Mouse (Mus musculus): ENCODE results near the gene St8sia4. TPM values are rescaled to one million over a fixed set of nuclear protein-coding genes. Genes with fewer than 3 reads are reported as not detected.

Gene St8sia4
- not detected in 2 replicates for polyA plus RNA-seq (2012; ENCODE audit: insufficient read depth, insufficient read length, low replicate concordance, missing spikeins)

GRCm38 (mm10) chr1:95667435-95668252 is at the start of gene St8sia4:
St8sia4 (minus strand) TSS chr1:95667571.
- H3K27ac ChIP-seq (ENCODE audit: insufficient read depth, low read depth, low read length), result peak within 1 kb of the TSS; percentile 80
- TF ChIP-seq CTCF (IDR thresholded peaks at IDR 0.05; ENCODE audit: insufficient read depth, low read depth, low read length), result 0 out of 2 replicates have a peak, but pooled peaks have one; percentile 13
- TF ChIP-seq POLR2A (IDR thresholded peaks at IDR 0.05; ENCODE audit: insufficient read depth, low read depth, low read length), result peak; percentile 72
- peak within 1 kb of the TSS; percentile 85 for H3K4me3 ChIP-seq (ENCODE audit: insufficient read depth, low read depth, low read length)
- H3K4me1 ChIP-seq (ENCODE audit: control insufficient read depth, insufficient read depth, low read length), result peaks cover 5% of the 10 kb centered on the region
- WGBS, result under 1% methylated on average over 52 of the region's 52 CpGs

- H3K4me3 ChIP-seq (ENCODE audit: insufficient read depth, low read depth, low read length), result no peak overlapping the region
- no peak for TF ChIP-seq POLR2A (IDR thresholded peaks at IDR 0.05; ENCODE audit: insufficient read depth, low read depth, low read length)
- no peak for TF ChIP-seq CTCF (IDR thresholded peaks at IDR 0.05; ENCODE audit: insufficient read depth, low read depth, low read length)
- 85% methylated on average over 3 of the region's 3 CpGs for WGBS
- H3K27ac ChIP-seq (ENCODE audit: insufficient read depth, low read depth, low read length), result no peak overlapping the region
- H3K4me1 ChIP-seq (ENCODE audit: control insufficient read depth, insufficient read depth, low read length), result no peaks in the 10 kb centered on the region
Observed at GRCm38 (mm10) chr1:95709181-95709580, 41.8 kb upstream of the St8sia4 start.

GRCm38 (mm10) chr1:95699903-95700302 is 32.5 kb upstream of the St8sia4 start:
- Histone ChIP-seq H3K27ac (ENCODE audit: insufficient read depth, low read depth, low read length) (no peak overlapping the region), H3K4me3 (ENCODE audit: insufficient read depth, low read depth, low read length) (no peak overlapping the region), H3K4me1 (ENCODE audit: control insufficient read depth, insufficient read depth, low read length) (no peaks in the 10 kb centered on the region)
- TF ChIP-seq CTCF (IDR thresholded peaks at IDR 0.05; ENCODE audit: insufficient read depth, low read depth, low read length) (no peak), POLR2A (IDR thresholded peaks at IDR 0.05; ENCODE audit: insufficient read depth, low read depth, low read length) (no peak)

- Histone ChIP-seq H3K27ac (ENCODE audit: insufficient read depth, low read depth, low read length) (no peak overlapping the region), H3K4me3 (ENCODE audit: insufficient read depth, low read depth, low read length) (no peak overlapping the region), H3K4me1 (ENCODE audit: control insufficient read depth, insufficient read depth, low read length) (no peaks in the 10 kb centered on the region)
- TF ChIP-seq POLR2A (IDR thresholded peaks at IDR 0.05; ENCODE audit: insufficient read depth, low read depth, low read length) (no peak), CTCF (IDR thresholded peaks at IDR 0.05; ENCODE audit: insufficient read depth, low read depth, low read length) (no peak)
- 94% methylated on average over 3 of the region's 3 CpGs for WGBS
Observed at GRCm38 (mm10) chr1:95674052-95674451, 6.7 kb upstream of the St8sia4 start.

- 2% methylated on average over 6 of the region's 6 CpGs for WGBS
- Histone ChIP-seq H3K4me3 (ENCODE audit: insufficient read depth, low read depth, low read length) (peak overlapping the region; percentile 85), H3K27ac (ENCODE audit: insufficient read depth, low read depth, low read length) (peak overlapping the region; percentile 80)
Observed at GRCm38 (mm10) chr1:95668253-95668805, 958 bp upstream of the St8sia4 start.

GRCm38 (mm10) chr1:95666541-95667320 is 640 bp downstream of the St8sia4 start:
- under 1% methylated on average over 14 of the region's 14 CpGs for WGBS
- TF ChIP-seq POLR2A (IDR thresholded peaks at IDR 0.05; ENCODE audit: insufficient read depth, low read depth, low read length) (no peak), CTCF (IDR thresholded peaks at IDR 0.05; ENCODE audit: insufficient read depth, low read depth, low read length) (no peak)

More at GRCm38 (mm10) chr1:95668253-95668805, 958 bp upstream of the St8sia4 start:
- peaks cover 5% of the 10 kb centered on the region for H3K4me1 ChIP-seq (ENCODE audit: control insufficient read depth, insufficient read depth, low read length)
- TF ChIP-seq POLR2A (IDR thresholded peaks at IDR 0.05; ENCODE audit: insufficient read depth, low read depth, low read length) (no peak), CTCF (IDR thresholded peaks at IDR 0.05; ENCODE audit: insufficient read depth, low read depth, low read length) (no peak)

GRCm38 (mm10) chr1:95665951-95666484 is 1.4 kb downstream of the St8sia4 start:
- no peak for TF ChIP-seq POLR2A (IDR thresholded peaks at IDR 0.05; ENCODE audit: insufficient read depth, low read depth, low read length)
- no peak for TF ChIP-seq CTCF (IDR thresholded peaks at IDR 0.05; ENCODE audit: insufficient read depth, low read depth, low read length)
- Histone ChIP-seq H3K4me1 (ENCODE audit: control insufficient read depth, insufficient read depth, low read length) (peaks cover 5% of the 10 kb centered on the region), H3K27ac (ENCODE audit: insufficient read depth, low read depth, low read length) (no peak overlapping the region), H3K4me3 (ENCODE audit: insufficient read depth, low read depth, low read length) (peak overlapping the region; percentile 65)
- WGBS, result under 1% methylated on average over 17 of the region's 17 CpGs

More at GRCm38 (mm10) chr1:95666541-95667320, 640 bp downstream of the St8sia4 start:
- H3K4me3 ChIP-seq (ENCODE audit: insufficient read depth, low read depth, low read length), result peak overlapping the region; percentile 85
- peak overlapping the region; percentile 65 for H3K27ac ChIP-seq (ENCODE audit: insufficient read depth, low read depth, low read length)
- H3K4me1 ChIP-seq (ENCODE audit: control insufficient read depth, insufficient read depth, low read length), result peaks cover 5% of the 10 kb centered on the region

- 2% methylated on average over 22 of the region's 22 CpGs for WGBS
- Histone ChIP-seq H3K4me1 (ENCODE audit: control insufficient read depth, insufficient read depth, low read length) (peaks cover 5% of the 10 kb centered on the region), H3K27ac (ENCODE audit: insufficient read depth, low read depth, low read length) (peak overlapping the region; percentile 27), H3K4me3 (ENCODE audit: insufficient read depth, low read depth, low read length) (peak overlapping the region; percentile 55)
- TF ChIP-seq CTCF (IDR thresholded peaks at IDR 0.05; ENCODE audit: insufficient read depth, low read depth, low read length) (no peak), POLR2A (IDR thresholded peaks at IDR 0.05; ENCODE audit: insufficient read depth, low read depth, low read length) (no peak)
Observed at GRCm38 (mm10) chr1:95664969-95665702, 2.2 kb downstream of the St8sia4 start.
